In genomic region chr11:102377186-102377585, GRCm38 (mm10) we compare ENCODE assay signal across 10 mouse cellular contexts. TPM values are rescaled to one million over a fixed set of nuclear protein-coding genes. Genes with fewer than 3 reads are reported as not detected.
DNase-seq lines count a peak whose midpoint lies in the region; TF ChIP-seq lines count a peak whose summit lies in the region.
"Had no signal": no experiment of that assay in that cellular context is flagged by ENCODE, and none has a peak within 500 bp of the region (broad histone marks: within the 10 kb centered on the region; RNA-seq: fewer than 3 reads in every experiment).

No protein-coding gene starts in this region.

- intact Hi-C loops in left cerebral cortex, adult 2 months (cut with DNase I), result no loop called here
- intact Hi-C loops in left cerebral cortex, postnatal 25 days (cut with DNase I), result loop anchor here (10.0 kb wide), 1 partner anchor 218 kb away; no protein-coding TSS in a partner anchor

- TF ChIP-seq CTCF in left cerebral cortex, adult 2 months (IDR thresholded peaks at IDR 0.05), result peak; percentile 34
- TF ChIP-seq CTCF in ES-Bruce4 (IDR thresholded peaks at IDR 0.05; ENCODE audit: low read depth, low read length), result peak; percentile 62
- peak; percentile 35; the same call in 1 of the 2 replicates for TF ChIP-seq CTCF in bone marrow, adult 2 months (IDR thresholded peaks at IDR 0.05; ENCODE audit: control insufficient read depth, insufficient read depth, low read length)
- TF ChIP-seq CTCF in small intestine, adult 2 months (IDR thresholded peaks at IDR 0.05; ENCODE audit: extremely low read depth, insufficient read length, insufficient replicate concordance, low read depth, low read length), result peak; percentile 59; the same call in 1 of the 2 replicates

- H3K36me3 ChIP-seq in ES-Bruce4 (ENCODE audit: control insufficient read depth, insufficient read depth, low read length, poor library complexity, severe bottlenecking), result no peaks in the 10 kb centered on the region
- H3K36me3 ChIP-seq in small intestine, adult 2 months (ENCODE audit: control insufficient read depth, insufficient read depth, low read length), result no peaks in the 10 kb centered on the region
- H3K36me3 ChIP-seq: lung, embryonic 15.5 days had no signal

- peaks cover 9% of the 10 kb centered on the region for H3K4me1 ChIP-seq in ES-Bruce4 (ENCODE audit: control insufficient read depth, insufficient read depth, low read length)
- no peaks in the 10 kb centered on the region for H3K4me1 ChIP-seq in bone marrow, adult 2 months (ENCODE audit: control insufficient read depth, insufficient read depth, low read length)
- peaks cover 19% of the 10 kb centered on the region; the same call in 1 of the 2 replicates for H3K4me1 ChIP-seq in small intestine, adult 2 months (ENCODE audit: control insufficient read depth, insufficient read depth, insufficient read length, low read length)

- no peak for DNase-seq in left cerebral cortex, adult 2 months (ENCODE audit: extremely low spot score in 1 of 2, low spot score in 2 of 2)
- no peak for DNase-seq in left cerebral cortex, postnatal 25 days (ENCODE audit: low spot score in 2 of 2)
- DNase-seq in Muller cell, postnatal 12 days (ENCODE audit: inconsistent ontology term), result no peak
- DNase-seq in left cerebral cortex, adult 11 months (ENCODE audit: low spot score), result no peak
- DNase-seq: cerebellum, adult 9-10 months; thymus, postnatal 14 days had no signal

- H3K9ac ChIP-seq in ES-Bruce4 (ENCODE audit: low read depth, poor library complexity, severe bottlenecking), result peak overlapping the region; percentile 34
- H3K9ac ChIP-seq: lung, embryonic 15.5 days had no signal

- TF ChIP-seq EP300 in ES-Bruce4 (IDR thresholded peaks at IDR 0.05; ENCODE audit: insufficient read depth, low read depth, low read length), result 0 out of 2 replicates have a peak, but pooled peaks have one; percentile 47

- H3K4me3 ChIP-seq in left cerebral cortex, adult 2 months, result no peak overlapping the region
- H3K4me3 ChIP-seq in ES-Bruce4 (ENCODE audit: low read depth, low read length), result peak overlapping the region; percentile 45
- no peak overlapping the region for H3K4me3 ChIP-seq in bone marrow, adult 2 months (replicated peaks; ENCODE audit: control insufficient read depth, low read depth, low read length)
- no peak overlapping the region for H3K4me3 ChIP-seq in small intestine, adult 2 months (ENCODE audit: low read depth, low read length)
- H3K4me3 ChIP-seq: lung, embryonic 15.5 days had no signal

- no peaks in the 10 kb centered on the region for H3K27me3 ChIP-seq in ES-Bruce4 (ENCODE audit: control insufficient read depth, insufficient read depth, low read length, poor library complexity, severe bottlenecking)
- H3K27me3 ChIP-seq in small intestine, adult 2 months (ENCODE audit: control insufficient read depth, insufficient read depth, low read length), result no peaks in the 10 kb centered on the region

- WGBS in bone marrow, adult 2 months, result 59% methylated on average over 12 of the region's 12 CpGs
- WGBS in small intestine, adult 2 months, result 65% methylated on average over 12 of the region's 12 CpGs

- 0 out of 2 replicates have a peak, but pooled peaks cover 4% of the 10 kb centered on the region for H3K9me3 ChIP-seq in ES-Bruce4 (replicated peaks; ENCODE audit: control insufficient read depth, insufficient read depth, low read length, poor library complexity, severe bottlenecking)
- H3K9me3 ChIP-seq: lung, embryonic 15.5 days had no signal

- peak; percentile 75 for TF ChIP-seq POLR2A in ES-Bruce4 (IDR thresholded peaks at IDR 0.05; ENCODE audit: insufficient read depth, low read length)
- no peak for TF ChIP-seq POLR2A in bone marrow, adult 2 months (IDR thresholded peaks at IDR 0.05; ENCODE audit: borderline replicate concordance, control insufficient read depth, low read depth, low read length)
- TF ChIP-seq POLR2A in small intestine, adult 2 months (IDR thresholded peaks at IDR 0.05; ENCODE audit: low read depth, low read length), result no peak

- no peak overlapping the region for H3K27ac ChIP-seq in left cerebral cortex, adult 2 months
- peak overlapping the region; percentile 15; the same call in 1 of the 2 replicates for H3K27ac ChIP-seq in ES-Bruce4 (ENCODE audit: insufficient read depth, low read length)
- no peak overlapping the region for H3K27ac ChIP-seq in bone marrow, adult 2 months (ENCODE audit: control insufficient read depth, insufficient read depth, low read depth, low read length, poor library complexity)
- no peak overlapping the region for H3K27ac ChIP-seq in small intestine, adult 2 months (ENCODE audit: insufficient read depth, low read depth, low read length)
- H3K27ac ChIP-seq: lung, embryonic 15.5 days had no signal

RNA-seq across cellular contexts. Expression of gene Slc4a1, which starts 11.2 kb away (rescaled TPM):
- total RNA-seq in left cerebral cortex, adult 2 months (2021), result under 1 TPM; 0.16 to 0.43 TPM
- total RNA-seq in left cerebral cortex, postnatal 25 days (2021), result under 1 TPM; 0.62 to 0.73 TPM
- 0.48 and 0.53 TPM in 2 replicates for polyA plus RNA-seq in ES-Bruce4 (2011; ENCODE audit: insufficient read depth, insufficient read length, low read depth, missing spikeins)
- 762 and 950 TPM in 2 replicates for polyA plus RNA-seq in bone marrow, adult 2 months (2011; ENCODE audit: insufficient read depth, insufficient read length, low replicate concordance, missing spikeins)
- not detected in 2 replicates for polyA plus RNA-seq in small intestine, adult 2 months (2012; rRNA removed)

RNA-seq across cellular contexts. Expression of gene Rundc3a, which starts 16.0 kb away (rescaled TPM):
- 100 to 1,000 TPM; 505 to 522 TPM for total RNA-seq in left cerebral cortex, adult 2 months (2021)
- 100 to 1,000 TPM; 441 to 469 TPM for total RNA-seq in left cerebral cortex, postnatal 25 days (2021)
- 7.0 and 9.5 TPM in 2 replicates for polyA plus RNA-seq in ES-Bruce4 (2011; ENCODE audit: insufficient read depth, insufficient read length, low read depth, missing spikeins)
- polyA plus RNA-seq in bone marrow, adult 2 months (2011; ENCODE audit: insufficient read depth, insufficient read length, low replicate concordance, missing spikeins), result 2.3 and 3.2 TPM in 2 replicates
- polyA plus RNA-seq in small intestine, adult 2 months (2012; rRNA removed), result 2.5 and 6.5 TPM in 2 replicates

RNA-seq across cellular contexts. Expression of gene Slc25a39, which starts 30.6 kb away (rescaled TPM):
- 10 to 100 TPM; 65.7 to 68.6 TPM for total RNA-seq in left cerebral cortex, adult 2 months (2021)
- total RNA-seq in left cerebral cortex, postnatal 25 days (2021), result 10 to 100 TPM; 58.8 to 64.8 TPM
- 284 and 342 TPM in 2 replicates for polyA plus RNA-seq in ES-Bruce4 (2011; ENCODE audit: insufficient read depth, insufficient read length, low read depth, missing spikeins)
- 207 and 269 TPM in 2 replicates for polyA plus RNA-seq in bone marrow, adult 2 months (2011; ENCODE audit: insufficient read depth, insufficient read length, low replicate concordance, missing spikeins)
- 322 and 403 TPM in 2 replicates for polyA plus RNA-seq in small intestine, adult 2 months (2012; rRNA removed)

RNA-seq across cellular contexts. Expression of gene Grn, which starts 52.9 kb away (rescaled TPM):
- 10 to 100 TPM; 58.1 to 66.2 TPM for total RNA-seq in left cerebral cortex, adult 2 months (2021)
- 10 to 100 TPM; 58.3 to 71.3 TPM for total RNA-seq in left cerebral cortex, postnatal 25 days (2021)
- polyA plus RNA-seq in ES-Bruce4 (2011; ENCODE audit: insufficient read depth, insufficient read length, low read depth, missing spikeins), result 68.4 and 88.3 TPM in 2 replicates
- polyA plus RNA-seq in bone marrow, adult 2 months (2011; ENCODE audit: insufficient read depth, insufficient read length, low replicate concordance, missing spikeins), result 57.7 and 87.0 TPM in 2 replicates
- 76.0 and 111 TPM in 2 replicates for polyA plus RNA-seq in small intestine, adult 2 months (2012; rRNA removed)

RNA-seq across cellular contexts. Expression of gene Ubtf, which starts 57.6 kb away (rescaled TPM):
- total RNA-seq in left cerebral cortex, adult 2 months (2021), result 100 to 1,000 TPM; 131 to 141 TPM
- total RNA-seq in left cerebral cortex, postnatal 25 days (2021), result 100 to 1,000 TPM; 123 to 127 TPM
- polyA plus RNA-seq in ES-Bruce4 (2011; ENCODE audit: insufficient read depth, insufficient read length, low read depth, missing spikeins), result 81.7 and 82.0 TPM in 2 replicates
- 95.0 and 126 TPM in 2 replicates for polyA plus RNA-seq in bone marrow, adult 2 months (2011; ENCODE audit: insufficient read depth, insufficient read length, low replicate concordance, missing spikeins)
- polyA plus RNA-seq in small intestine, adult 2 months (2012; rRNA removed), result 10.5 and 17.6 TPM in 2 replicates

Comparison
In these comparisons a context has a peak if more than half of its experiments do, and no peak if none do; other contexts are left out.
1. RNA of gene Slc4a1, which starts 11.2 kb away (polyA plus RNA-seq): 762 to 950 TPM in bone marrow, adult 2 months; 0.48 to 0.53 TPM in ES-Bruce4 and not detected in small intestine, adult 2 months; every median in the first group is over 100 times any median in the second.
2. Peak in every context shown above with its lines, with median percentiles within 50 percentile points of each other: CTCF ChIP-seq.